Mouse (Mus musculus) thymus, postnatal 0 days (tissue): ENCODE measurements around the gene C1qa. TPM values are rescaled to one million over a fixed set of nuclear protein-coding genes. Genes with fewer than 3 reads are reported as not detected.
A peak's percentile ranks its signal among the peaks of the same experiment; 100 is the strongest.

Source experiments
- DNase-seq: peaks from one replicate; pipeline ENCODE4 v3.0.0-alpha.2; 2015; ENCODE audit warnings: low spot score
- polyA plus RNA-seq: library from polyadenylated mRNA; unstranded; fragments of >200 nt; fragmentation: Nextera tagmentation; extraction: Ambion mirVana; gene quantifications from 2 replicates; pipeline ENCODE4 v1.2.1, GENCODE M21; 2015

The C1qa gene
- polyA plus RNA-seq, 1 experiment from 2014 or later, result 98.7 TPM

DNA sequence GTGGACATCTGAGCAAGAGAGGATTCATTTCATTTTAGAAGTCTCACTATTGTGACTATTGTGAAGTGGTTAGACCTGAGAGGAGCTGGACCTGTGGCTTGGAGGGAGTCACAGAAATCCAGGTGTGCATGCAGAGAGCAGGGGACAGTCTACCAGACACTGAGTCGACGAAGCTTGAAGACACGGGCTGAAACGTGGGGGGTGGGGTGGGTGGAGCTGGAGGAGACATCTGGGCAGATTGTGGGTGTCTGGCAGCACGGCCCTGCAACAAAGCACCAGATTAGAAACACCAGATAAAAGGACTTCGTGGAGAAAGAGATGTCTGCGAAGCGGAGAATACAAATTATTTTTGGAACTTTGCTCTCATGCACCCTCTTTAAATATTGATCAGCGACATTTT is 35.1 kb downstream of the C1qa start:
- DNase-seq, result peak; percentile 33

GRCm38 (mm10) chr4:136862411-136862810 is 36.2 kb downstream of the C1qa start:
- no peak for DNase-seq

GRCm38 (mm10) chr4:136861806-136862205 is 36.8 kb downstream of the C1qa start:
- DNase-seq, result no peak

- DNase-seq, result no peak
These were observed 38.6 kb downstream of the C1qa start for GRCm38 (mm10) chr4:136860022-136860421.

DNA sequence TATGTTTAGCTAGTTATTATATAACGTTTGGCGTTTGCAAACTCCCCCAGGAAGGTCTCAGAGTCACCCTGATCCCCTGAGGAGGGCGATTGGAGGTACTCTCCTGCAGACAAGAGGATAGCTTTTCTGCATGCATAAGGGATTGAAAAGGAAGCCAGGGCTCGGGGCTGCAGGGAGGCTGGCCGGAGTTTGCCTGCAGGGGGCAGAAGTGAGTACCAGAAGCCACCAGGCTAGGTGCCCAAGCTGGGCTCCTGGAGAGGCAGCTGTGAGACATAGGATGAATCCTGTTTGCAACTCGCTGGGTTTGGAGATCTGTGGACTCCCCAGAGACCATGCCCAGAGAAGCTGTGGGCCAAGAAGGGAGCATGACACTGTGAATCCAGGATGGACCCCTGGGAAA is 43.5 kb downstream of the C1qa start:
- DNase-seq, result no peak

DNA sequence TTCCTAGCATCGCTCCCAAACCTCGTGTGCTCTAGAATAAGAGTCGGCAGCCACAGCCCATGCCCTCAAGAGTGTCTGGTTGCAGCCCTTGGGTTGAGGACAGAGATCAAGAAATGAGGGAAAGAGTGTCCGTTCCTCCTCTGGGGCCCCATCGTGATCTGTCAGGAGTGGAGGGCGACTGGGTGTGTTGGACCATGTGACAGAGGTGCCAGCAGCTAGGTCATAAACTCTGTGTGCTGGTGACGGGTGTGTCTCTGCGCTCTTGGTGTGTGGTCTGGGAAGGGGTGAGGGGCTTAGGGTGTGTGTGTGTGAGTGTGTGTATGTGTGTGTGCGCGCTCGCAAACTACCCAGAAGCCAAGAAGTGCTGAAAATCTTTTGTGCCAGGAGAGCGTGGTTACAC is 45.6 kb downstream of the C1qa start:
- DNase-seq, result no peak

- no peak for DNase-seq
These were observed 46.5 kb downstream of the C1qa start for GRCm38 (mm10) chr4:136852119-136852518.

DNA sequence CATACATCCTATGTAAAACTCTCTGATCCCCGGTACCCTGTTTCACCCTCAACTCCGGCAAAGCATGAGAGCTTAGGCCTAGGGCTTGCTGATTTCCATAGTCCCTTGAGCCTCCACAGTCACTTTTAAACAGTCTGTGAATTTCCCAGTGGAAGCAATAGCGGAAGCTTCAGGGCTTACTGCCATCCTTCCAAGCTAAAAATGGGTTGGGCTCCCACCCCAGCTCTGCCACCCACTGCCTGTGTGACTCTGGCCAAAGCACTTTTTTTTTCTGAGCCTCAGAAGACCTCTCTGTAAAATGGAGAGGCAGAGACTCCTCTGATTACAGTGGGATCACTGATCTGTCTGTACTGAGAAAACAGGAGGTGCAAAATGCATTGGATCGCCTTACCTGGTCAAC is 50.0 kb downstream of the C1qa start:
- DNase-seq, result no peak

DNA sequence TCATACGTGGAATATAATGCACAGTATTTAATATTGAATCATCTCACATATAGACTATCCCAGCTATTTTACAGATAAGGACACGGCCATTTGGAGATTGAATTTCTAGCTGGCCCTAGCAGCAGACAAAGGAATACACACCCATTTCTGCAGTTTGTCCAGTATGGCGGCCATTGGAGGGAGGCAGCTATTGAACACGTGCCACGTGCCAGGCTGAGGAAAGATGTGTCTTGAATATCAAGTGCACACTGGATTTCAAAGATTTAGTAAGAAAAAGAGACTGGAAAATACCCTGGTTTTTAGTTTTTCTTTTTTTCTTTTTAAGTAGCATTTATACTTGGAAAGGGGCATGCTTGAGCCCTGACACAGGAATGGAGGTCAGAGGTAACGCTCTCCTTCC is 51.4 kb downstream of the C1qa start:
- no peak for DNase-seq

Other genes starting within 250 kb of the C1qa start
- gene Ephb2, start 62.8 kb downstream of the C1qa start, polyA plus RNA-seq, result 2.6 and 3.3 TPM in 2 replicates
- 124 and 132 TPM in 2 replicates for gene C1qb, start 12.6 kb downstream of the C1qa start, polyA plus RNA-seq
- 75.3 and 77.9 TPM in 2 replicates for gene C1qc, start 5.7 kb downstream of the C1qa start, polyA plus RNA-seq
- 0.08 TPM in 2 replicates for gene Epha8, start 58.0 kb upstream of the C1qa start, polyA plus RNA-seq
- 2.8 and 3.0 TPM in 2 replicates for gene Zbtb40, start 150.0 kb upstream of the C1qa start, polyA plus RNA-seq